In the genomic region with DNA sequence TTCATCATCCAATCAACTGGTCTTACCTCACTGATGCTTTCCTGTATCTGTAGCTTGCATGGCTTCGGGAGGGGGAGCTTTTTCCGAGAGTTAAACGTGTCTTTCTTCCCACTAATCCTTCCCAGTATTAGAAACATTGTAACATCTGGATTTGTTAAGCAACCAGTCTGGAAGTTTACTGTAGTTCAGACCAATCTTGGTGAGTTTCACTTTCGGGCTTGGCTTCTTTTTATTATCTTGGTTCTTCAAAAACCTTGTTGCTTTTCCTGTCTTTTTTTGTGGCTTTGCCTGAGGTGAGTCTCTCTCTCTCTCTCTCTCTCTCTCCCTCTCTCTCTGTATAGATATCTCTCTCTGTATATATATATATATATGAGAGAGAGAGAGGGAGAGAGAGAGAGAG, we compare ENCODE assay signal across 21 mouse cellular contexts. TPM values are rescaled to one million over a fixed set of nuclear protein-coding genes. Genes with fewer than 3 reads are reported as not detected.
DNase-seq lines count a peak whose midpoint lies in the region; ATAC-seq lines count a peak whose summit lies in the region.
"Had no signal": no experiment of that assay in that cellular context is flagged by ENCODE, and none has a peak within 500 bp of the region (broad histone marks: within the 10 kb centered on the region; RNA-seq: fewer than 3 reads in every experiment).

No protein-coding gene starts in this region.

- ATAC-seq in activated CD4-positive, CD25-positive, alpha-beta regulatory T cell, adult 4 months: peak; percentile 8
- ATAC-seq in granulocyte monocyte progenitor cell, adult 5-6 weeks (replicated peaks; ENCODE audit: poor library complexity, severe bottlenecking): peak; percentile 16
- ATAC-seq: forebrain, embryonic 15.5 days; hindbrain, embryonic 16.5 days; intestine, embryonic 15.5 days had no signal

- DNase-seq in heart, adult 8-10 months (ENCODE audit: low spot score): peak; percentile 17
- DNase-seq in heart, adult 18-20 months: no peak
- peak; percentile 68 for DNase-seq in naive thymus-derived CD4-positive, alpha-beta T cell, adult 2 months (ENCODE audit: low read depth)
- DNase-seq in cerebellum, postnatal 10 days: no peak
- no peak for DNase-seq in embryo, embryonic 11 days
- DNase-seq in spleen, adult 18-20 months: no peak
- DNase-seq: adrenal gland, adult 8-10 months; cerebellum, adult 11-12 months; cerebellum, adult 9-10 months; gastrocnemius, postnatal 36 days; heart, postnatal 36 days; kidney, adult 18-20 months had no signal

RNA-seq across cellular contexts. Expression of a gene that starts 8.4 kb away (rescaled TPM):
- under 1 TPM in 3 of 4 experiments, not detected in 1; 0.12 to 0.30 (median 0.17) TPM for total RNA-seq in heart, adult 8-10 months (2022)
- under 1 TPM in 1 of 2 experiments, not detected in 1; 0.57 TPM for total RNA-seq in heart, adult 18-20 months (2021)
- polyA plus RNA-seq in activated CD4-positive, CD25-positive, alpha-beta regulatory T cell, adult 4 months (2017; shearing (Covaris generic)): 10 to 100 TPM in 1 of 2 experiments, 1 to 10 TPM in 1; 5.6 to 11.7 TPM
- 0.75 TPM in 1 of 2 replicates, not detected in the other for total RNA-seq in granulocyte monocyte progenitor cell, adult 5-6 weeks (2014; fragmentation: Nextera tagmentation)
- total RNA-seq in granulocyte monocyte progenitor cell, adult 5-6 weeks (2017): 0.52 and 4.1 TPM in 2 replicates
- polyA plus RNA-seq: forebrain, embryonic 15.5 days; G1E had no signal

RNA-seq across cellular contexts. Expression of a gene that starts 40.8 kb away (rescaled TPM):
- not detected for total RNA-seq in heart, adult 8-10 months (2022)
- under 1 TPM in 1 of 2 experiments, not detected in 1; 0.41 TPM for total RNA-seq in heart, adult 18-20 months (2021)
- polyA plus RNA-seq in activated CD4-positive, CD25-positive, alpha-beta regulatory T cell, adult 4 months (2017; shearing (Covaris generic)): 1 to 10 TPM; 3.4 to 5.1 TPM
- total RNA-seq in granulocyte monocyte progenitor cell, adult 5-6 weeks (2014; fragmentation: Nextera tagmentation): not detected in 2 replicates
- not detected in 2 replicates for total RNA-seq in granulocyte monocyte progenitor cell, adult 5-6 weeks (2017)
- total RNA-seq: G1E; gastrocnemius, adult 8-10 months; gastrocnemius, postnatal 36 days; heart, postnatal 36 days had no signal
- polyA plus RNA-seq: G1E had no signal

RNA-seq across cellular contexts. Expression of a gene that starts 50.1 kb away (rescaled TPM):
- not detected for total RNA-seq in heart, adult 8-10 months (2022)
- total RNA-seq in heart, adult 18-20 months (2021): under 1 TPM in 1 of 2 experiments, not detected in 1; 0.57 TPM
- not detected for polyA plus RNA-seq in activated CD4-positive, CD25-positive, alpha-beta regulatory T cell, adult 4 months (2017; shearing (Covaris generic))
- total RNA-seq in granulocyte monocyte progenitor cell, adult 5-6 weeks (2014; fragmentation: Nextera tagmentation): not detected in 2 replicates
- total RNA-seq in granulocyte monocyte progenitor cell, adult 5-6 weeks (2017): not detected in 2 replicates
- total RNA-seq: adrenal gland, adult 8-10 months; G1E; gastrocnemius, adult 8-10 months; gastrocnemius, postnatal 36 days; heart, postnatal 36 days had no signal
- polyA plus RNA-seq: G1E; heart, embryonic 13.5 days; heart, postnatal 0 days had no signal

Comparison
In these comparisons a context has a peak if more than half of its experiments do, and no peak if none do; other contexts are left out.
1. DNase-seq: peak in heart, adult 8-10 months (single experiment) and naive thymus-derived CD4-positive, alpha-beta T cell, adult 2 months (single experiment); none in heart, adult 18-20 months (0 of 2), cerebellum, postnatal 10 days (0 of 2), embryo, embryonic 11 days (single experiment) and spleen, adult 18-20 months (0 of 2).